Mouse (Mus musculus): ENCODE measurements around the gene Btbd35f11. TPM values are rescaled to one million over a fixed set of nuclear protein-coding genes. Genes with fewer than 3 reads are reported as not detected.
"Not testable (repeated sequence)": the region's sequence is repeated elsewhere in the genome, so short reads cannot be mapped to it uniquely, and the experiment has no call there.

Gene Btbd35f11
- not detected for total RNA-seq (2021)

DNA sequence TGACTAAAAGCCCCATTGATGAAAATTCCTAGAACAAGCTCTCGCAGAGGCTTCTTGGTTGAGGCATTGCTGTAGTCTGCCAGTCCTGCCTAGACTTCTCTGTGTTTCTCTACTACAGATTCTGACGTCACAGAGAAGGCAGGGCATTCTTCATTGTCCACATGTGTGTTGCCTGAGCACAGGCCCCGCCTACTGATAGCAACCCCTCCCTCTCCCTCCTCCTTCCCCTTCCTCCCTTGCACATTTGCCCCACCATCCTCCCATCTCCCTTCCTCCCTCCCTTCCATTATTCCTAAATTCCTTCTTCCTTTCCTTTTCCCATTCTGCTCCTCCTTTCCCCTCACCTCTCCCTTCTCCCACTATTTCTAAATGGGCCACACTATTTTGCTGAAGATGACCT is at the start of gene Btbd35f11:
Gene Btbd35f11 (minus strand): TSS at position 101 of the 400 bp plus-strand sequence.
- intact Hi-C loops (cut with DNase I); DNase-seq (ENCODE audit: extremely low spot score in 1 of 2, low spot score in 2 of 2): not testable (repeated sequence)

DNA sequence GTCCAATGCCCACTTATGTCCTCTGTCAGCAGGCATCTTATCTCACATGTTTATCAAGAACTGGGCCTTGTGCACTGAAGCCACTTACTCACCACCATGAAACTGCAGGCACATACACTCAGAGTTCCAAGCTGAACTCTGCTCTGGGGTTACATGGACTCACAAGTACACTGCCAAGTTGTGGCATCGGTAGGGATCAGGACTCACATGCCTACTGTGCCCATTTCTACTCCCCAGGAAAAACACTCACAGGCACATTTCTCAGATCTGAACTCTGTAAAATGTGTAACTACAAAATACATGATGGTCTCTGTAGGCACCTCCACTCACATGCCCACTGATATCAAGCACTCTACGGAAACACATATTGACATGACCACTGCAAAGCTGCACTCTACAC is 33.5 kb downstream of the Btbd35f11 start:
- intact Hi-C loops (cut with DNase I), result not testable (repeated sequence)

More for the DNA sequence above, 33.5 kb downstream of the Btbd35f11 start:
- not testable (repeated sequence) for DNase-seq (ENCODE audit: extremely low spot score in 1 of 2, low spot score in 2 of 2)

Other genes with a start within 250 kb of the Btbd35f11 start
- gene Btbd35f24, start 247.9 kb downstream of the Btbd35f11 start, total RNA-seq (2021), result not detected